Mouse (Mus musculus) thymus, postnatal 25 days (tissue): Measurements from ENCODE around the gene Ushbp1.
"Not testable (repeated sequence)": the region's sequence is repeated elsewhere in the genome, so short reads cannot be mapped to it uniquely, and the experiment has no call there.

ENCODE experiments used
- DNase-seq: peaks from one replicate; pipeline ENCODE4 v3.0.0; 2022

Ushbp1 gene

GRCm38 (mm10) chr8:71395629-71396028 is at the start of gene Ushbp1:
TSS of gene Ushbp1 (minus strand) at chr8:71395802.
- no peak for DNase-seq

DNA sequence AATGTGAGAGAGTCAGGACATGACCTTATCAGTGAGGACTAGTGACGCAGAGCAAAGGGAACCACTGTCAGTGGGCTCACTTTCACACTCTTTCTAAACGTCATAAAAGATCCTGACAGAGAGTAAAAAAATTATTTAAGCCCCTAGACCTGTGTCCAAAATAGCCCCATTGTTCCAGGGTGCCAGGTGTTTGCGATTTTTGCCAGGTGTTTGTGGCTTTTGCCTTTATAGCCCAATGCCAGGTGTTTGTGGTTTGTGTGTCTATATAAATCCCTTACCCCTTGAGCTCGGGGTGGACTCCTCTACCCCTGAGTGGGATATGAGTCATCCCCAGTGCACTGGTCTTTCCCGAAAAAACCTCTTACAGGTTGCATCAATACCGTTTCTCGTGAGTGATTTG is 49.5 kb upstream of the Ushbp1 start:
- no peak for DNase-seq

DNA sequence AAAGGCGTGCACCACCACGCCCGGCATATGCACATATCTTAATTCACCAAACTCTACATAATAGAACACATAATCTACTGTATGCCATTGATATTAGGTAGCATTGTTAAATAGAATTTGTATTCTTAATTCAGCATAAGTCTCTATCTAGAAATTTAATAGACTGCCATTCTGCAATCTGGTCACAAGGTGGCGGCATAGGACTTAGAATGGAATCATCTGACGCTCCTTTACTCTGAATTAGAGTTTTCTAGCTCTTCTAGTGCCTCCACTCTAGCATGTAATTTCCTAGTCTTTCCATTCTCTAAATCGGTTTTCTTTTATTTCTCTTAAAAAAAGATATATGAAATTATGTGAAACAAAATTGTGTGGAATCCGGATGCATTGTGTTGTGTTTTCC is 45.8 kb upstream of the Ushbp1 start:
- DNase-seq = peak; percentile 62

GRCm38 (mm10) chr8:71437041-71437440 is 41.4 kb upstream of the Ushbp1 start:
- no peak for DNase-seq

- not testable (repeated sequence) for DNase-seq
Observed at GRCm38 (mm10) chr8:71432935-71433334, 37.3 kb upstream of the Ushbp1 start.

DNA sequence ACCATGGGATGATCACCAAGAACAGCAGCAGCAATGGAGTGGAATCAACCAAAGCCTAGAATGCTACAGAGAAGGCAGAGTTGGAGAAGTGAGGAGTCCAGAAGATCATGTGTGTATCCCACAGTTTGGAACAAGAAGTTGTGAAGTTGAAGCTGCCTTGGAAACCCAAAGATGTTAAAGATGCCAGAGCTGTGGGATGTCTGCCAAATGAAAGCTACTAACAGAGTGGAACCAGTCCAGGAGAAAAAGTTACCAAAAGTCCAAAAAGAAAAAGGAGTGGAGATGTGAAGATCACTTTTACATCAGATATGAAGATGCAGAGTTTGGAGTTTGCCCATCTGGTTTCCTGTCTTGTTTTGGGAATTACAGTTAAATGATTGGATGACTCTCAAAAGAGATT is 26.5 kb upstream of the Ushbp1 start:
- DNase-seq = no peak

DNA sequence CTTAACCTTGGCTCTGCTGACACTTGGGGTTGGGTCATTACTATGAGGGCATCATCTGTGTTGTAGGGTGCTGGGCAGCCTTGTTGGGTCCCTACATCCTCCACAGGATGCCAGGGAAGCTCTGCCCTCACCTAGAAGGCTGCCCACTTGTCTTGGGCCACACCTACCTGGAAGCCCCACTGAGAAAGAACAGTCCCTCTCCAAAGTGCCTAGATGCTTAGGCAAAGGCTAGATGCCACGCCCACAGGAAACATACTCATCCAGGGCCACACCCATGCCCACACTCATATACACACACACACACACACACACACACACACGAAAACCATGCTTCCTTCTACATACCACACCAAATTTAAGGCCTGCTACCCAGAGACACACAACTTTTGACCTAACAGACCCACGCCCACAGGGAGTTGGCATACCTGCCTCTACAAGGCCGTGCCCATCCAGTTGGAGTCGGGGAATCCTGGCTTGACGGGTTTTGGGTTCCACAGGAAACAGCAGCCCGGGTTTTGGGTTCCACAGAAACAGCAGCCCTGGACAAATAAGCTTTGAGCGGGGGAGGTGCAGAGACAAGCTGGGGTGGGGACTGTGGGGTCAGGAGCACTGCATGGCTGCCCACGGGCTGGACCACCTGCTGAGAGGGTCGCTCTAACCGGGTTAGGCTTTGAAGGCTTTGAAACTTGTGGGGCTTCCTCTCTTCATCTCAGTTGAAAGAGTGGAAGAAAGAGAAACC is 16.1 kb upstream of the Ushbp1 start:
- DNase-seq = peak; percentile 36

DNA sequence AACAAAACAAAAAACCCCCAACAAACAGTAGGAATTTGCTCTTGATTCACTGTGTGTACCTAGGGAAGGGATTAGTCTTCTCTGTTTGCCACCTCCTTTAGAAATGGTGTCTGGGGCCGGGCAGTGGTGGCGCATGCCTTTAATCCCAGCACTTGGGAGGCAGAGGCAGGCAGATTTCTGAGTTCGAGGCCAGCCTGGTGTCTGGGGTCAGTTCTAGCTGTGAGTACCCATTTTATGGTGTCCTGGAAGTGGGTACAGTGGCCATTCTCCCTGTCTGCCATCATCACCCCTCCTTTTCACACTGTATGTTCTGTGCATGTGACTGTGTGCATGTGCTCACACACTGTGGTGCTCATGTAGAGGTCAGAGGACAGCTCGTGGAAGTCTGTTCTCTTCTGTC is 12.6 kb upstream of the Ushbp1 start:
- no peak for DNase-seq

GRCm38 (mm10) chr8:71407441-71407840 is 11.8 kb upstream of the Ushbp1 start:
- DNase-seq = no peak

GRCm38 (mm10) chr8:71406099-71407015 is 10.8 kb upstream of the Ushbp1 start:
- DNase-seq = peak; percentile 73

DNA sequence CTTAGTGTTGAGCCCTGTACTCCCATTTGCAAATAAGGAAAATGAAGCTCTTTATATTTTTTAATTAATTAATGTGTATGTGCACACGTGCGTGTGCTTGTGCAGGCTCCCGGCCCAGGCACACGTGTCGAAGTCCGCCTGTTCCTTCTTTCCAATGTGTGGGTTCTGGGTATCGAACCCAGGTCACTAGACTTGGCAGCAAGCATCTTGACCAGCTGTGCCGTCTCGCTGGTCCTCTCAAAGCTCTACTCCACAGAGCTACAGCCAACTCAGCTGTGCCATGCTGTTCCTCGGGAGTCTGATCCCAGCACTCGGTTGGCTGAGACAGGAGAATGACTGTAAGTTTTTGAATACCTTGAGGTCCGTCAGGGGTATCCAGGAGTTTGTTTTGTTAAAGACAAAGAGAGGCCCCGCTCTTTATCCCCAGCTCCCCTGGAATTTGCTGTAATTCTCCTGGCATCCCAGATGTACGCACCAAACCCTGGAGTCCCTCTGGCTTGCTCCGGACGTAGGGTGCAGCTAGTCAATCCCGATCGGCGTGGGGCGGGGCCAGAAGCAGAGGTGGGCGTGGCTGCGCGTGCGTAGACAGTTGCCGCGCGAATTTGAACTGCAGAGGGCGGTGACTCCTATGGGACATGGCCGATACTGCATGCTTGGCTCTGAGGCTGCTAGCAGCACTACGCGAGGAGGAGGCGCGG is 9.9 kb upstream of the Ushbp1 start, which contains the start of gene Ankle1:
Gene Ankle1, plus strand, starts transcription at position 610 of the 698 bp plus-strand sequence.
- peak; percentile 99 for DNase-seq

DNA sequence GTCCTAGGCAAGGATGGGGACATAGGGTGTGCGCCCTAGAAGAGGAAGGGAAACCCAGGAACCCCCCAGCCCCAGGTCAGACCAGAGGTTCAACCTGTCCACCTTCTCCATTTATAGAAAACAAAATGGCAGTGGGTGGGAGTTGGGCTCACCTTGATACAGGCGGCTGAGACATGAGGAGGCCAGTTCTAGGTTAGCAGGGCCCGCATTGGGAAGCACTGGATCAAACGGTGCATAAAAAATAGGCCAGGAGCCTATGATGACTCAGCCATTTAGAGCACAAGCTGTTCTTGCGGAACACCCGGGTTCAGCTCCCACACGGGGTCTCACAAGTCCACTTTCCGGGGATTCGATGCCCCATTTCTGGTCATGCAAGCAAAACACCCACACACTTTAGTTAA is 9.3 kb upstream of the Ushbp1 start:
- DNase-seq = no peak

DNA sequence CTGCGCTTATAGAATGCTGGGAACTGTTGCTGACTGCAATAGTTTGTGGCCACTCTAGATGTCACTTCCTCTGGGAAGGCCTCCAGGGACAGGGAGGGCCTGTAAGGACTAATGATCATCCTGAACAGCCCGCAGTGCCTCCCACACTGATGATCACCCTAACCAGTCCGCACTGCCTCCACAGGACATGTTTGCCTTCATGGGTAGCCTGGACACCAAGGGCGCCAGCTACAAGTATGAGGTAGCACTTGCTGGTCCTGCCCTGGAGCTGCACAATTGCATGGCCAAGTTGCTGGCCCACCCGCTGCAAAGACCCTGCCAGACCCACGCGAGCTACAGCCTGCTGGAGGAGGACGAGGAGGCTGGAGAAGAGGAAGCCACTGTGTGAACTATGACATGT is 8.4 kb upstream of the Ushbp1 start:
- no peak for DNase-seq

DNA sequence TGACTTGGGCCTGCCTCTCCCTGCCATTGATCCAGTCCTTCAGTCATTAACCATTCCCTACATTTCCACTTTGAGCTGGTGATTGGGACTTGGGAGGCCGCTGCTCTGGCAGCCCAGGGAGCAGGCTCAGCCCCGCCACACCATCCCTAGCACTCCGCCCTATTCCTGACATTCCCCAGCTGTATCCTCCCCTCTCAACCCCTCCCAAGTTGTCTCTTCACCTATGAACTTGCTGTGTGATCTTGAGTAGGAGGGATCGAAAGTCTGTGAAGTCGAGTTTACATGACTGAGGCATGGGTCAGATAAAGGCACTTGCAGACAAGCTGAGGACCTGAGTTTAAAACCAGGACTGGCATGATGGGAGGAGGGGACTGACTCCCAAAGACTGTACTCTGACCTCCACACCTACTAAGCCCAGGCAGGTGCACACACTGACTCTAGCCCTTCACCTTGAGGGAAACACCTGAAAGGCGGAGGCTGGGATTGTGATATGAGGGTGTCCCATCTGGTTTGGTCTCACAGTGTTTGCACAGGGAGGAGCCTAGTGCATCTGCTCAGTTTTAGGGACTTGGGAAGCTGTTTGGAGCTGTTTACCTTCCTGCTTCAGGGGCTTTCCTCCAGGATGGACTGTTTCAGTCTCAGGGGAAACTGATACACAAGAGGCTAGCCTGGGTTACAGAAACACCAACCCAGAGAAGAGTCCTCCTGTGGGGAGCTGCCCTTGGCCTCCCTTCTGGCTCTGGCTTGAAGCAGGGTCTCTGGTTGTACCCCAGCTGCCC is 7.7 kb upstream of the Ushbp1 start:
- no peak for DNase-seq

- no peak for DNase-seq
Observed at GRCm38 (mm10) chr8:71402446-71402964, 6.9 kb upstream of the Ushbp1 start.

DNA sequence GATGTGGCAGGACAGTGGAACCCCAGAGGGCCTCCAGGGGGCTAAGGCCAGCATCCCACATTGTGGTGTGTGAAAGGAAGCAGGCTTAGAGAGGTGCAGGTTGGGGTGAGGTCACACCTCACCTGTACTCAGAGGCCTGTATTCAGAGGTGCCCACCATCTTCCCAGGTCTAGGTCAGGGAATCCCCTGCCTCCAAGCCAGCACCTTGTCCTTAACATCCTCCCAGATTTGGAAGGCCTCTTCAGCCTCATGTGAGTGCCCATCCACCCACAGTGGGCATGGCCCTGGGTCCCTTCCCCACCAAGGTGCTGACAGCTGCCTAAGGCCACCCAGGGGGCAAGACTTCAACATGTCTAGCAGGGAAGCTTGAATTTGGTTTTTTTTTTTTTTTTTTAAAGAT is 5.9 kb upstream of the Ushbp1 start:
- no peak for DNase-seq

DNA sequence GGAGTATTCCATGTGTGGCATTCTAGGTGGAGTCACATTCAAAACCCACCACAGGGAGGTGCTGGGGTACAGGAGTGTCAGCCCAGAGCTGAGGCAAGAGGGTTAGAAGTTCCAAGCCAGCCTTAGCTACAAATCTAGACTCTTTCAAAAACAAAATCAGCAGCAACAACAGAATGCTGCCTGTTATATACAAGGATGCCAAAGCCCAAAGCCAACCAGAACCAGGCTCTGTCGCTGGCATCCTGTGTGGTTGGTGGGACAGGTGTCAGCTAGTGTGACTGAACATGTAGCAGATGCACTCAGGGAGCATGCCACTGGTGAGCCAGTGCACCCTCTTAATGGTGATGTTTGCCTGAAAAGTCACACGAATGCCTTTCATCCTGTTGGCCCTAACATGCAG is 5.2 kb upstream of the Ushbp1 start:
- DNase-seq = no peak

GRCm38 (mm10) chr8:71397701-71398100 is 2.1 kb upstream of the Ushbp1 start:
- DNase-seq = no peak

DNA sequence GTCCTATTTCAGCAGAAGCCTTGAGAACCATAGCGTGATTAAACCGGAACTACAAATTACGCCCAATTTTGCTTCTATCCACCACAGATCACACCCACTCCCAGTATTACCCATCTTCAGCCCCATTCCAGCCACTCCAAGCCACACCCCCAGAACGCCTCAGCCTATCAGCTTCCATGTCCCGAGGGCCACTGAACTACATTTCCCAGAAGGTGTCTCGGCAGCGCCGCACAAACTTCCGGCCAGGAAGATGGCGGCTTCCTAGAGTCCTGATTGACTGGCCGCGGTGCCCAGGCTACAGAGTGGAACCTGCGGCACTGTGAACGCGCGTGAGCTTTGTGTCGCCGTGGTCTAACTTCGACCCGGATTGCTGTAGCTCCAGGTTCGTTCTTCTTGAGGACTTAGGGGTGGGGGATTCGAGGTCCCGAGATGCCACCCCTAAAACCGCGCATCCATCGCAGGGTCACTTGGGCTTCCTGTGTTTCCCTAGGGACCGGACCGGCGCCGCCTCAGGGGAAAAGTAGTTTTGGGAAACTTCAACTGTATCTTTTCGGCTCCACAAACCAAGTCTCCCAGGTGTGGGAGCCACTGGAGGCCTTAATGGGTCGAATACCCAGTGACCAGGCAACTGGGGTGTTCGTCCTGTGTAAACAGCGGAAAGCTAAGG is 1.2 kb upstream of the Ushbp1 start, which contains the start of gene Babam1:
Gene Babam1, plus strand, starts transcription at position 223 of the 667 bp plus-strand sequence.
- DNase-seq = peak; percentile 87

- no peak for DNase-seq
Observed at GRCm38 (mm10) chr8:71395071-71395470, 531 bp downstream of the Ushbp1 start.

DNA sequence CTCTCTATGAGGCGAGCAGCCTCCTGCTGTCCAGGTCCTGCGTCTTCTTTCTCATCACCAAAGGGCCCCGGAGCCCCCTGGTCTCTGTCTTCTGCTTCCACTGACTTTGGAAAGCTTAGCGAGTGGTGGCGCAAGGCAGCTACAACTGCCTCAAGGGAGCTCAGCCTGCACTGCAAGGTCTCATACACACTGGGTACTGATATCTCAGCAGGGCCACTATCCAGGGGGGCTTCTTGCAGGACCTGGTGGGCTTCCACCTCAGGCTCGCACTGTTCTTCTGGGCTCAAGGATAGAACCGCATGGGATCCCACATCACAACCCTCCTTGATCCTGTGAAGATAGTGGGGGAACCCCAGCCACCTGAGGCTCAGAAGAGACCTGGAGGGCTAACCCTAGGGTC is 1.1 kb downstream of the Ushbp1 start:
- no peak for DNase-seq

GRCm38 (mm10) chr8:71392871-71393270 is 2.7 kb downstream of the Ushbp1 start:
- DNase-seq = no peak
